Mouse (Mus musculus) 3134 (cell line): ENCODE results near the gene Mup21.
"Not testable (repeated sequence)": the region's sequence is repeated elsewhere in the genome, so short reads cannot be mapped to it uniquely, and the experiment has no call there.

Experiments
- DNase-seq: peaks from one replicate; pipeline ENCODE4 v3.0.0-alpha.2; 2011; ENCODE audit warnings: low spot score; ENCODE audit not compliant: insufficient read length; ENCODE audit errors: extremely low read depth

Mup21 gene

GRCm38 (mm10) chr4:62150811-62151210 is at the start of gene Mup21:
Gene Mup21, minus strand, starts transcription at chr4:62150863.
- DNase-seq: no peak

GRCm38 (mm10) chr4:62199923-62200529 is 49.4 kb upstream of the Mup21 start:
- peak; percentile 40 for DNase-seq

GRCm38 (mm10) chr4:62188778-62189177 is 38.1 kb upstream of the Mup21 start:
- DNase-seq: no peak

- DNase-seq: no peak
Observed at GRCm38 (mm10) chr4:62177282-62177681, 26.6 kb upstream of the Mup21 start.

- no peak for DNase-seq
Observed at GRCm38 (mm10) chr4:62174471-62174870, 23.8 kb upstream of the Mup21 start.

GRCm38 (mm10) chr4:62167636-62168035 is 17.0 kb upstream of the Mup21 start:
- DNase-seq: not testable (repeated sequence)

- no peak for DNase-seq
Observed at GRCm38 (mm10) chr4:62158401-62158800, 7.7 kb upstream of the Mup21 start.

GRCm38 (mm10) chr4:62133706-62134105 is 17.0 kb downstream of the Mup21 start:
- DNase-seq: no peak

GRCm38 (mm10) chr4:62103366-62103765 is 47.3 kb downstream of the Mup21 start:
- DNase-seq: peak; percentile 13
